Mouse (Mus musculus) testis, adult 2 months (tissue): ENCODE data around the gene 4933403O08Rik.

Experiments used
- CTCF ChIP-seq: fragments of 200-500 bp; IDR thresholded peaks from 2 replicates; pipeline ENCODE4 v1.5.1; 2012; ENCODE audit warnings: low read depth, mild to moderate bottlenecking, inconsistent platforms, low read length, moderate library complexity; ENCODE audit not compliant: control insufficient read depth, insufficient read depth, insufficient replicate concordance
- POLR2A ChIP-seq: fragments of 200-500 bp; IDR thresholded peaks from 2 replicates; pipeline ENCODE4 v1.6.1; 2012; ENCODE audit warnings: low read depth, mild to moderate bottlenecking, inconsistent platforms, low read length, moderate library complexity; ENCODE audit not compliant: control insufficient read depth

DNA sequence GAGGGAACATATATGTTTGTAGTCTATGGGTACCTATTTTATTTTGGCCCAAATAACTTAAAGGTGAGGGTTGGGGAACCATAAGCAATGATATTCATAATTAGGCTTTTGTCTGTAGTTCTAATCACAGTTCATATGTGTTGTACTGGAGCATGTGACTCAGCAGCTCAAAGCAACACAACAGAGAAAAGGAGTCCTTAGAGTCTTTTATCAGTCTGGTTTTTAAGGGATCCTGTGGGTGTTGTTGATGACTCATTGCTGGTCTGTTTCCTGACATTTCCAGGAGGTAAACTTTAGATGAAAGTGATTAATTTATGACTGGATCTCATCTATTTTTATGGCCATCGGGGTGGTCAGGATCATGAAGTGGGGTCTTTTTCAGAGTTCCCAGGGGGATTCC lies 34.7 kb downstream of the 4933403O08Rik start:
- TF ChIP-seq CTCF (no peak), POLR2A (no peak)
